Mouse (Mus musculus): ENCODE data around the gene Lrrc66.

- TF ChIP-seq CTCF (IDR thresholded peaks at IDR 0.05; ENCODE audit: low read depth, low read length) (no peak), POLR2A (IDR thresholded peaks at IDR 0.05; ENCODE audit: extremely low read depth, insufficient read depth, low read length) (no peak)
Measured at GRCm38 (mm10) chr5:73651855-73652201, 19.5 kb upstream of the Lrrc66 start.
